Mouse (Mus musculus) hindbrain, embryonic 11.5 days (tissue): ENCODE results near the gene Ctdsp1. TPM values are rescaled to one million over a fixed set of nuclear protein-coding genes. Genes with fewer than 3 reads are reported as not detected.
A peak's percentile ranks its signal among the peaks of the same experiment; 100 is the strongest.
"Not testable (repeated sequence)": the region's sequence is repeated elsewhere in the genome, so short reads cannot be mapped to it uniquely, and the experiment has no call there.

ENCODE experiments used
- ATAC-seq: fragments of 200-750 bp; cut with Nextera tagmentation; 2 replicates; pipeline ENCODE4 v1.8.0; 2017; ENCODE audit warnings: mild to moderate bottlenecking, moderate TSS enrichment, moderate library complexity; ENCODE audit not compliant: low FRiP score
- DNase-seq: peaks from one replicate; pipeline ENCODE4 v3.0.0-alpha.2; 2015; ENCODE audit warnings: low spot score
- H3K27ac ChIP-seq: fragments of 300-500 bp; sonication (generic); 2 replicates; pipeline ENCODE4 v1.5.1; 2014; ENCODE audit warnings: mild to moderate bottlenecking, low read depth, low read length
- H3K27me3 ChIP-seq: fragments of 300-500 bp; sonication (generic); 2 replicates; pipeline ENCODE4 v1.6.1; 2014; ENCODE audit warnings: mild to moderate bottlenecking, low read length, moderate library complexity, mixed read lengths; ENCODE audit not compliant: control insufficient read depth, insufficient read depth
- H3K36me3 ChIP-seq: fragments of 300-500 bp; sonication (generic); 2 replicates; pipeline ENCODE4 v1.6.1; 2014; ENCODE audit warnings: mild to moderate bottlenecking, low read length, moderate library complexity, mixed read lengths; ENCODE audit not compliant: control insufficient read depth, insufficient read depth
- H3K4me1 ChIP-seq: fragments of 300-500 bp; sonication (generic); replicated peaks from 2 replicates; pipeline ENCODE4 v1.6.1; 2014; ENCODE audit warnings: low read length, mixed read lengths; ENCODE audit not compliant: control insufficient read depth, insufficient read depth
- H3K4me2 ChIP-seq: fragments of 300-500 bp; sonication (generic); replicated peaks from 2 replicates; pipeline ENCODE4 v1.6.1; 2014; ENCODE audit warnings: mild to moderate bottlenecking, low read depth, low read length
- H3K4me3 ChIP-seq: fragments of 300-500 bp; sonication (generic); 2 replicates; pipeline ENCODE4 v1.5.1; 2014; ENCODE audit warnings: low read depth, low read length
- H3K9ac ChIP-seq: fragments of 300-500 bp; sonication (generic); 2 replicates; pipeline ENCODE4 v1.6.1; 2014; ENCODE audit warnings: low read depth, low read length
- H3K9me3 ChIP-seq: fragments of 300-500 bp; sonication (generic); 2 replicates; pipeline ENCODE4 v1.6.1; 2016; ENCODE audit warnings: low read length; ENCODE audit not compliant: control insufficient read depth
- WGBS: fragments of 180-500 bp; shearing (Covaris S2); extraction: QIAGEN DNeasy Blood & Tissue Kit; methylation state at CpG from one replicate; pipeline ENCODE4 v1.1.7; 2014; 5-methylcytosine and 5-hydroxymethylcytosine counted together
- polyA plus RNA-seq: library from polyadenylated mRNA; unstranded; fragments of >200 nt; fragmentation: Nextera tagmentation; extraction: Ambion mirVana; gene quantifications from 2 replicates; pipeline ENCODE4 v1.2.1, GENCODE M21; 2014

The Ctdsp1 gene
- polyA plus RNA-seq, 1 experiment from 2014 or later, result 42.0 TPM

DNA sequence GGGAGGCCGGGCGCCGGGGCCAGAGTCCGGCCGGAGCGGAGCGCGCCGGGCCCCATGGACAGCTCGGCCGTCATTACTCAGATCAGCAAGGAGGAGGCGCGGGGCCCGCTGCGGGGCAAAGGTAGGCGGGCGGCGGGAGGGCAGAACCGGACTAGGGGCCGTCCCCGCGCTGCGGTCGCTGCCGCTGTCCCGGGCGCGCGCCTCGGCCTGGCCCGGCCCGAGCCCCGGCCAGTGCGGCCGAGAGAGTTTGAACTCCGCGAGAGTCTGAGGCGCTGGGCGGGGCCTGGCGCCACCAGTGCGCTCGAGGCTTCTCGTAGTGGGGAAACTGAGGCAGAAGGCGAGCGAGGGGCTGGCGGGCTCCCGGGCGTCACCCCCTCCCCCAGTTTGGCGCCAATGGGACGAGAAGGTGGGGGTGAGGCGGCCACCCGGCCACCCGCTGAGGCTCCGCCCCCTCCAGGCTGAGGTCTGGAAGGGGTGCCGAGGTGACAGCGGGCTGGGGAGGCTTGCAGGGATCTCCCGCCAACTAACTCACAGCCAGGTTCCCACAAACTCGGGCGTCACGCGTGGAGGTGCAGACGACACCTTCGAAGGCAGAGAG lies 634 bp downstream of the Ctdsp1 start:
- Histone ChIP-seq H3K4me2 (peak overlapping the region; percentile 97), H3K27me3 (no peaks in the 10 kb centered on the region; the same call in 1 of the 2 replicates), H3K9me3 (no peaks in the 10 kb centered on the region), H3K4me3 (peak overlapping the region; percentile 91), H3K9ac (peak overlapping the region; percentile 88), H3K36me3 (peaks cover 2% of the 10 kb centered on the region; the same call in 1 of the 2 replicates), H3K4me1 (peaks cover 6% of the 10 kb centered on the region), H3K27ac (peak overlapping the region; percentile 88)
- DNase-seq, result peak; percentile 73
- ATAC-seq, result peak; percentile 50
- under 1% methylated on average over 39 of the region's 63 CpGs for WGBS

- Histone ChIP-seq H3K36me3 (peaks cover 2% of the 10 kb centered on the region; the same call in 1 of the 2 replicates), H3K9ac (peak overlapping the region; percentile 88), H3K27me3 (no peaks in the 10 kb centered on the region; the same call in 1 of the 2 replicates), H3K4me2 (peak overlapping the region; percentile 97), H3K4me3 (peak overlapping the region; percentile 91), H3K4me1 (peaks cover 6% of the 10 kb centered on the region), H3K9me3 (no peaks in the 10 kb centered on the region), H3K27ac (peak overlapping the region; percentile 88)
- 5% methylated on average over 16 of the region's 16 CpGs for WGBS
- DNase-seq, result no peak
- peak; percentile 20; the same call in 1 of the 2 replicates for ATAC-seq
Observed at GRCm38 (mm10) chr1:74392446-74392994, 1.2 kb downstream of the Ctdsp1 start.

DNA sequence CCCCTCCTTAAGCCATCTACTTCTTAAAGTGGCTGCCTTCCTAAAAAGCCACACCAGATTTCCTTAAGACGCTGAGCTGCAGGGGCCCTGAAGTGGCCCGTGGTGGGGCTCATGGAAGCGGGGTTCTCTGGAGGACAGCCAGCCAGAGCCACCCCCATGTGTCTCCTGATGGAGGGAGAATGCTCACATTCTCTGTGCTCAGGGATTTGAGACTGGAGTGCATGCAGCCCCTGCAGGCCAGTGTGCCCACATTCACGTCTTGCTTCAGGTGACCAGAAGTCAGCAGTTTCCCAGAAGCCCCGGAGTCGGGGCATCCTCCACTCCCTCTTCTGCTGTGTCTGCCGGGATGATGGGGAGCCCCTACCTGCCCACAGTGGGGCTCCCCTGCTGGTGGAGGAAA lies 1.7 kb downstream of the Ctdsp1 start:
- Histone ChIP-seq H3K4me1 (peaks cover 6% of the 10 kb centered on the region), H3K4me2 (peak overlapping the region; percentile 97), H3K27me3 (no peaks in the 10 kb centered on the region; the same call in 1 of the 2 replicates), H3K9me3 (no peaks in the 10 kb centered on the region), H3K9ac (peak overlapping the region; percentile 88; the same call in 1 of the 2 replicates), H3K27ac (no peak overlapping the region), H3K36me3 (peaks cover 2% of the 10 kb centered on the region; the same call in 1 of the 2 replicates), H3K4me3 (peak overlapping the region; percentile 91)
- ATAC-seq (no peak), DNase-seq (no peak)
- WGBS, result 48% methylated on average over 7 of the region's 7 CpGs

GRCm38 (mm10) chr1:74393697-74394096 lies 2.4 kb downstream of the Ctdsp1 start:
- ATAC-seq, result no peak
- Histone ChIP-seq H3K36me3 (peaks cover 2% of the 10 kb centered on the region; the same call in 1 of the 2 replicates), H3K27ac (no peak overlapping the region), H3K27me3 (no peaks in the 10 kb centered on the region; the same call in 1 of the 2 replicates), H3K4me1 (peaks cover 6% of the 10 kb centered on the region), H3K9ac (no peak overlapping the region), H3K9me3 (no peaks in the 10 kb centered on the region), H3K4me2 (no peak overlapping the region), H3K4me3 (no peak overlapping the region)
- WGBS, result 90% methylated on average over 9 of the region's 9 CpGs
- DNase-seq, result no peak

DNA sequence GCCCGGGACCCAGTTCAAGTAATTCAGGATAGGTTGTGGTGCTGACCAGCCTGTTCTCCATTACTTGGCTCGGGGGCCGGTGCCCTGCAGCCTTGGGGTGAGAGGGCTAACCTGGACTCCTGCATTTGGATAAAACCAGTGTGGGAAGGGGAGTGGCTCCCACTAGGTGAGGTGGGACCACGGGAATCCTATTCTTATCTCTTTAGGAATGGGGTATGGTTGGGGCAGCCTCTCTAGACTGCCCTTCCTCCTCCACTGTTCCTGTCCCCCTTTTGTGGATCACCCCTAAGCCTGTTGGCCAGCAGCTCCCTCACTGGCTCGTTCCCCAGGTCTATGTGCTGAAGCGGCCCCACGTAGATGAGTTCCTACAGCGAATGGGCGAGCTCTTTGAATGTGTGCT lies 3.0 kb downstream of the Ctdsp1 start:
- no peaks in the 10 kb centered on the region for H3K9me3 ChIP-seq
- no peak overlapping the region for H3K4me2 ChIP-seq
- H3K27ac ChIP-seq, result no peak overlapping the region
- ATAC-seq (no peak), DNase-seq (no peak)
- H3K4me1 ChIP-seq, result peaks cover 6% of the 10 kb centered on the region
- H3K27me3 ChIP-seq, result no peaks in the 10 kb centered on the region; the same call in 1 of the 2 replicates
- H3K9ac ChIP-seq, result no peak overlapping the region
- H3K36me3 ChIP-seq, result peaks cover 2% of the 10 kb centered on the region; the same call in 1 of the 2 replicates
- no peak overlapping the region for H3K4me3 ChIP-seq
- WGBS, result 87% methylated on average over 9 of the region's 9 CpGs

- H3K27me3 ChIP-seq, result no peaks in the 10 kb centered on the region; the same call in 1 of the 2 replicates
- no peak overlapping the region for H3K27ac ChIP-seq
- H3K36me3 ChIP-seq, result peaks cover 2% of the 10 kb centered on the region; the same call in 1 of the 2 replicates
- no peak overlapping the region for H3K4me3 ChIP-seq
- no peak for DNase-seq
- no peak for ATAC-seq
- no peak overlapping the region for H3K4me2 ChIP-seq
- peaks cover 6% of the 10 kb centered on the region for H3K4me1 ChIP-seq
- WGBS, result 94% methylated on average over 15 of the region's 15 CpGs
- no peak overlapping the region for H3K9ac ChIP-seq
- H3K9me3 ChIP-seq, result no peaks in the 10 kb centered on the region
Observed at GRCm38 (mm10) chr1:74394858-74395257, 3.5 kb downstream of the Ctdsp1 start.

GRCm38 (mm10) chr1:74395290-74395689 lies 4.0 kb downstream of the Ctdsp1 start:
- H3K27ac ChIP-seq, result no peak overlapping the region
- no peaks in the 10 kb centered on the region; the same call in 1 of the 2 replicates for H3K27me3 ChIP-seq
- no peak for ATAC-seq
- peaks cover 2% of the 10 kb centered on the region; the same call in 1 of the 2 replicates for H3K36me3 ChIP-seq
- H3K9ac ChIP-seq, result no peak overlapping the region
- 89% methylated on average over 13 of the region's 13 CpGs for WGBS
- H3K4me2 ChIP-seq, result no peak overlapping the region
- H3K9me3 ChIP-seq, result no peaks in the 10 kb centered on the region
- H3K4me3 ChIP-seq, result no peak overlapping the region
- peaks cover 3% of the 10 kb centered on the region; the same call in 1 of the 2 replicates for H3K4me1 ChIP-seq
- DNase-seq, result no peak

DNA sequence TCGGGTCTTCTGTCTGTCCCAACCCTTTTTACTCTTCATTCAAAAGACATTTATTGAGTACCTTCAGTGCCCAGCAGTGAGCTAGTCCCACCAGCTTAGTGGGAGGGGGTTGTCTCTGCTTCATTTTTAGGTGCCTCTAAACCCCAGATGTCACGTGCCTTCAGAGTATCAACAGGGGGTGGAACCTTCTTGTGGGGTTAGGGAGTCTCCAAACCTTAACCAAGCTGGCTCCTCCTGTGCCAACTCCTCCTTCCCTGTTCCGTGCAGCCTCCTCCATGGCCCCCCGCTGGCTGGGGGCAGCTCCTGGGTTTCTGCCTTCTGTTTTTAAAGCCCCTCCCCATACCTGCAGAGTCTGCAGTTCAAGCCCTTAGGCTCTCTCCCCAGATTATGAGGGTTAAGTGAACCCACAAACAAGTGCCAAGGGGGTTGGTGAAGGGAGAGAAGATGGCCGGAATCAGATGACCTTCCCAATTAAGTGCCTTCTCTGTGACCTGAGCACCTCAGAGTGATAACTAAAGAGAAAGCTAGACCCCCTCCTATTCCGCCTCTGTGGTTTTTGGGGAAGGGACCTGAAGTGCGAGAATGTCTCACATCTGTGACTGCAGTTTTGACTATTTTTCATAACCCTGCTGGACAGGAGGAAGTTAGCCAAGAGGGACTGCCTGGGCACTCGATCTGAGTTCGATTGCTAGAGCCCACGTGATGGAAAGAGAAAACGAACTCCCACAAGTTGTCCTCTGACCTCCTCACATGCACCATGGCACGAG lies 5.3 kb downstream of the Ctdsp1 start:
- H3K9me3 ChIP-seq, H3K36me3 ChIP-seq, H3K4me1 ChIP-seq, H3K27me3 ChIP-seq, H3K9ac ChIP-seq, ATAC-seq, DNase-seq: not testable (repeated sequence)
- Histone ChIP-seq H3K4me3 (peak overlapping the region; percentile 32), H3K4me2 (peak overlapping the region; percentile 67), H3K27ac (0 out of 2 replicates have a peak overlapping the region, but pooled peaks have one; percentile 48)
- WGBS, result 8% methylated on average over 11 of the region's 12 CpGs
